Mouse (Mus musculus) MEL (cell line): ENCODE measurements around the gene Cyb5rl. TPM values are rescaled to one million over a fixed set of nuclear protein-coding genes. Genes with fewer than 3 reads are reported as not detected.

Experiments
- DNase-seq: peaks from one replicate; pipeline ENCODE4 v3.0.0; 2011; ENCODE audit warnings: low read depth, low spot score
- H3K27ac ChIP-seq: 2 replicates; pipeline ENCODE4 v1.5.1; 2012; ENCODE audit warnings: low read depth, mild to moderate bottlenecking, control low read depth, low read length, moderate library complexity; ENCODE audit not compliant: control insufficient read depth
- H3K27me3 ChIP-seq, 2 experiments: fragments of 150-350 bp in 1 of 2; sonication (generic) in 1 of 2; 2 replicates each; pipeline ENCODE4 v1.6.1; 2012; ENCODE audit warnings: low read length in 2 of 2, mild to moderate bottlenecking in 2 of 2, improper control_type of control experiment in 1 of 2, moderate library complexity in 1 of 2; ENCODE audit not compliant: insufficient read depth in 2 of 2, control insufficient read depth in 1 of 2
- H3K36me3 ChIP-seq, 2 experiments: 2 replicates each; pipeline ENCODE4 v1.6.1; 2012 to 2014; ENCODE audit warnings: low read length in 2 of 2, improper control_type of control experiment in 1 of 2, inconsistent platforms in 1 of 2, mild to moderate bottlenecking in 1 of 2; ENCODE audit not compliant: insufficient read depth in 2 of 2, control insufficient read depth in 1 of 2
- H3K4me1 ChIP-seq, 2 experiments: fragments of 150-350 bp in 1 of 2; sonication (generic) in 1 of 2; 2 replicates each; pipeline ENCODE4 v1.6.1; 2012; ENCODE audit warnings: low read length in 2 of 2, improper control_type of control experiment in 1 of 2, mild to moderate bottlenecking in 1 of 2; ENCODE audit not compliant: insufficient read depth in 2 of 2, control insufficient read depth in 1 of 2
- H3K4me3 ChIP-seq, 2 experiments: fragments of 150-350 bp in 1 of 2; sonication (generic) in 1 of 2; 2 replicates each; pipeline ENCODE4 v1.5.1; 2012; ENCODE audit warnings: low read depth in 2 of 2, low read length in 2 of 2, mild to moderate bottlenecking in 2 of 2, moderate library complexity in 2 of 2, control low read depth in 1 of 2, improper control_type of control experiment in 1 of 2; ENCODE audit not compliant: control insufficient read depth in 1 of 2, insufficient read depth in 1 of 2
- H3K79me2 ChIP-seq: 2 replicates; pipeline ENCODE4 v1.6.1; 2012; ENCODE audit warnings: mild to moderate bottlenecking, low read length, moderate library complexity; ENCODE audit not compliant: control insufficient read depth, poor library complexity, insufficient read depth
- H3K9ac ChIP-seq: 2 replicates; pipeline ENCODE4 v1.6.1; 2012; ENCODE audit warnings: low read depth, mild to moderate bottlenecking, control low read depth, low read length, moderate library complexity; ENCODE audit not compliant: control insufficient read depth, poor library complexity, severe bottlenecking
- H3K9me3 ChIP-seq: fragments of 150-350 bp; sonication (generic); replicated peaks from 2 replicates; pipeline ENCODE4 v1.6.1; 2012; ENCODE audit warnings: mild to moderate bottlenecking, low read length, improper control_type of control experiment, moderate library complexity; ENCODE audit not compliant: insufficient read depth
- BHLHE40 ChIP-seq: IDR thresholded peaks from 2 replicates; pipeline ENCODE4 v1.6.1; 2012; ENCODE audit warnings: low read depth, mild to moderate bottlenecking, inconsistent platforms, low read length, improper control_type of control experiment, borderline replicate concordance
- CHD1 ChIP-seq: IDR thresholded peaks from 2 replicates; pipeline ENCODE4 v1.6.1; 2012; ENCODE audit warnings: low read depth, mild to moderate bottlenecking, inconsistent platforms, low read length, improper control_type of control experiment
- E2F4 ChIP-seq: IDR thresholded peaks from 2 replicates; pipeline ENCODE4 v1.6.1; 2011; ENCODE audit warnings: low read depth, low read length, improper control_type of control experiment, borderline replicate concordance
- EP300 ChIP-seq, 2 experiments: IDR thresholded peaks; 2 replicates each; pipeline ENCODE4 v1.6.1; 2011; ENCODE audit warnings: improper control_type of control experiment in 2 of 2, low read length in 2 of 2, low read depth in 1 of 2, mild to moderate bottlenecking in 1 of 2
- ETS1 ChIP-seq: IDR thresholded peaks from 2 replicates; pipeline ENCODE4 v1.6.1; 2012; ENCODE audit warnings: low read depth, mild to moderate bottlenecking, inconsistent platforms, low read length, improper control_type of control experiment, moderate library complexity
- HCFC1 ChIP-seq: IDR thresholded peaks from 2 replicates; pipeline ENCODE4 v1.6.1; 2012; ENCODE audit warnings: low read depth, mild to moderate bottlenecking, inconsistent platforms, low read length, improper control_type of control experiment, moderate library complexity
- KAT2A ChIP-seq: conservative IDR thresholded peaks from 2 replicates; pipeline ENCODE4 v1.6.1; 2012; ENCODE audit warnings: low read depth, low read length, improper control_type of control experiment, inconsistent platforms
- MAFK ChIP-seq: IDR thresholded peaks from 2 replicates; pipeline ENCODE4 v1.6.1; 2011; ENCODE audit warnings: low read depth, mild to moderate bottlenecking, low read length, improper control_type of control experiment, borderline replicate concordance
- MAZ ChIP-seq: IDR thresholded peaks from 2 replicates; pipeline ENCODE4 v1.6.1; 2012; ENCODE audit warnings: low read depth, mild to moderate bottlenecking, inconsistent platforms, low read length, improper control_type of control experiment
- MXI1 ChIP-seq: IDR thresholded peaks from 2 replicates; pipeline ENCODE4 v1.6.1; 2011; ENCODE audit warnings: mild to moderate bottlenecking, low read depth, low read length, improper control_type of control experiment
- POLR2AphosphoS2 ChIP-seq: IDR thresholded peaks from 2 replicates; pipeline ENCODE4 v1.6.1; 2011; ENCODE audit warnings: low read length, improper control_type of control experiment
- SIN3A ChIP-seq: IDR thresholded peaks from 2 replicates; pipeline ENCODE4 v1.6.1; 2012; ENCODE audit warnings: low read length, improper control_type of control experiment, inconsistent platforms
- TAL1 ChIP-seq: IDR thresholded peaks from 2 replicates; pipeline ENCODE4 v1.6.1; 2012; ENCODE audit warnings: mild to moderate bottlenecking, inconsistent platforms, low read length, moderate library complexity, mixed read lengths
- TCF12 ChIP-seq: IDR thresholded peaks from 2 replicates; pipeline ENCODE4 v1.6.1; 2014; ENCODE audit warnings: low read depth, mild to moderate bottlenecking, inconsistent platforms, low read length, improper control_type of control experiment, moderate library complexity
- UBTF ChIP-seq: IDR thresholded peaks from 2 replicates; pipeline ENCODE4 v1.6.1; 2012; ENCODE audit warnings: low read depth, mild to moderate bottlenecking, inconsistent platforms, low read length, improper control_type of control experiment, moderate library complexity, borderline replicate concordance; ENCODE audit not compliant: insufficient read depth
- USF1 ChIP-seq: IDR thresholded peaks from 2 replicates; pipeline ENCODE4 v1.6.1; 2014; ENCODE audit warnings: low read depth, mild to moderate bottlenecking, inconsistent platforms, low read length, improper control_type of control experiment, moderate library complexity
- USF2 ChIP-seq, 2 experiments: IDR thresholded peaks; 2 replicates each; pipeline ENCODE4 v1.6.1; 2011 to 2012; ENCODE audit warnings: improper control_type of control experiment in 2 of 2, low read length in 2 of 2, borderline replicate concordance in 1 of 2, inconsistent platforms in 1 of 2, low read depth in 1 of 2, mild to moderate bottlenecking in 1 of 2; ENCODE audit not compliant: insufficient read depth in 1 of 2
- ZC3H11A ChIP-seq: IDR thresholded peaks from 2 replicates; pipeline ENCODE4 v1.6.1; 2012; ENCODE audit warnings: low read depth, mild to moderate bottlenecking, inconsistent platforms, low read length, improper control_type of control experiment
- ZKSCAN1 ChIP-seq: IDR thresholded peaks from 2 replicates; pipeline ENCODE4 v1.6.1; 2012; ENCODE audit warnings: low read depth, mild to moderate bottlenecking, inconsistent platforms, low read length, improper control_type of control experiment, moderate library complexity
- ZNF384 ChIP-seq: IDR thresholded peaks from 2 replicates; pipeline ENCODE4 v1.6.1; 2012; ENCODE audit warnings: low read depth, mild to moderate bottlenecking, inconsistent platforms, low read length, improper control_type of control experiment
- polyA plus RNA-seq, 2 experiments: library from polyadenylated mRNA; stranded (reverse) in 1 of 2; unstranded in 1 of 2; fragments of >175 nt in 1 of 2; fragments of >200 nt in 1 of 2; gene quantifications; 2 replicates each; pipeline versions ENCODE4 v1.2.1 to v1.2.4; 2012; ENCODE audit warnings: low replicate concordance in 2 of 2, low read depth in 1 of 2; ENCODE audit not compliant: insufficient read length in 2 of 2, insufficient read depth in 1 of 2, missing spikeins in 1 of 2
- total RNA-seq: library from RNA; depleted of rRNA; stranded (reverse); fragments of 300-350 nt; gene quantifications from 2 replicates; pipeline ENCODE4 v1.2.3, GENCODE M21; 2012

Gene Cyb5rl
- total and polyA plus RNA-seq, 3 experiments = 8.5 to 9.3 TPM; not detected in 1

GRCm38 (mm10) chr4:107083126-107083525 is 16.3 kb downstream of the Cyb5rl start:
- H3K27me3 ChIP-seq = no peaks in the 10 kb centered on the region
- no peak for DNase-seq
- no peak for TF ChIP-seq MAZ
- no peak for TF ChIP-seq USF1
- no peak for TF ChIP-seq TAL1
- no peak for TF ChIP-seq UBTF
- no peak for TF ChIP-seq BHLHE40
- TF ChIP-seq KAT2A = no peak
- no peak for TF ChIP-seq ETS1
- no peak for TF ChIP-seq ZC3H11A
- TF ChIP-seq SIN3A = no peak
- TF ChIP-seq POLR2AphosphoS2 = no peak
- TF ChIP-seq MXI1 = no peak
- no peak for TF ChIP-seq HCFC1
- no peak for TF ChIP-seq CHD1
- no peak for TF ChIP-seq MAFK
- TF ChIP-seq E2F4 = no peak
- no peak for TF ChIP-seq TCF12
- no peak for TF ChIP-seq ZKSCAN1
- TF ChIP-seq ZNF384 = no peak
- no peak for TF ChIP-seq USF2 (IDR thresholded peaks at IDR 0.05; ENCODE audit: borderline replicate concordance in 1 of 2, insufficient read depth in 1 of 2, low read depth in 1 of 2, low read length in 2 of 2)
- H3K27ac ChIP-seq = no peak overlapping the region
- H3K4me3 ChIP-seq = no peak overlapping the region
- H3K4me1 ChIP-seq = peaks cover 0 to 15% of the 10 kb centered on the region in 2 experiments; a peak in 1 of 4 replicates
- H3K9me3 ChIP-seq = no peaks in the 10 kb centered on the region
- H3K79me2 ChIP-seq = no peaks in the 10 kb centered on the region
- H3K36me3 ChIP-seq = peaks cover 0 to 3% of the 10 kb centered on the region in 2 experiments; a peak in 2 of 4 replicates
- no peak overlapping the region for H3K9ac ChIP-seq

- H3K9me3 ChIP-seq = no peaks in the 10 kb centered on the region
- peaks cover 0 to 3% of the 10 kb centered on the region in 2 experiments; a peak in 2 of 4 replicates for H3K36me3 ChIP-seq
- DNase-seq = no peak
- peaks cover 0 to 15% of the 10 kb centered on the region in 2 experiments; a peak in 1 of 4 replicates for H3K4me1 ChIP-seq
- TF ChIP-seq UBTF (no peak), KAT2A (no peak), TAL1 (no peak), CHD1 (no peak), EP300 (IDR thresholded peaks at IDR 0.05; ENCODE audit: low read depth in 1 of 2, low read length in 2 of 2) (no peak), POLR2AphosphoS2 (no peak)
- no peak overlapping the region for H3K27ac ChIP-seq
- H3K4me3 ChIP-seq = no peak overlapping the region
- H3K9ac ChIP-seq = no peak overlapping the region
- no peaks in the 10 kb centered on the region for H3K79me2 ChIP-seq
- H3K27me3 ChIP-seq = no peaks in the 10 kb centered on the region
Measured at GRCm38 (mm10) chr4:107084343-107084742, 17.6 kb downstream of the Cyb5rl start.
